Comparison of ENCODE assay signal across 27 mouse cellular contexts in the genomic region with DNA sequence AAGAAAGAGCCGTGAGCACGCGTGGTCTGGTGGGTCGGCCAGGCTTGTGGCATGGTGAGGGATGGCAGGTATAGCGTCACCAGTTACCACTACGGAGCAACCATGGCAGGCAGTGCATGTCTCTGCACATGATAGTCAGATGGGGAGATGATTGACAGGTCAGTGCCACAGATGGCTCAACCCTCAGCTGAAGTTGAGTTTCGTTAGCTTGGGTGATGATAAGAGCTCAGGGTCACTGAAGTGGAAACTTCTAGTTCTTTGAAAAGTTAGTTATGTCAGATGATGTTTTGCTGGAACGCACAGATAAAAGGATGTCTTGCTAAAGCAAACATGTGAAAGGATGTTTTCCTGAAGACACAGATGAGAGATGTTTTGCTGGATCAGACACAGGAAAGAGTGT. TPM values are rescaled to one million over a fixed set of nuclear protein-coding genes. Genes with fewer than 3 reads are reported as not detected.
A peak's percentile ranks its signal among the peaks of the same experiment; 100 is the strongest.
DNase-seq lines count a peak whose midpoint lies in the region; ATAC-seq and TF ChIP-seq lines count a peak whose summit lies in the region.
"Had no signal": no experiment of that assay in that cellular context is flagged by ENCODE, and none has a peak within 500 bp of the region (broad histone marks: within the 10 kb centered on the region; RNA-seq: fewer than 3 reads in every experiment).

No protein-coding gene starts in this region.

- H3K27ac ChIP-seq in MEL (ENCODE audit: control insufficient read depth, low read depth, low read length): peak overlapping the region; percentile 13
- H3K27ac ChIP-seq in kidney, embryonic 15.5 days: no peak overlapping the region
- H3K27ac ChIP-seq: embryonic facial prominence, embryonic 10.5 days; embryonic facial prominence, embryonic 12.5 days; forebrain, embryonic 13.5 days; forebrain, embryonic 15.5 days had no signal

- H3K79me2 ChIP-seq in MEL (ENCODE audit: control insufficient read depth, insufficient read depth, low read length, poor library complexity): no peaks in the 10 kb centered on the region

- H3K9ac ChIP-seq in MEL (ENCODE audit: control insufficient read depth, low read depth, low read length, poor library complexity, severe bottlenecking): no peak overlapping the region
- H3K9ac ChIP-seq in kidney, embryonic 15.5 days: no peak overlapping the region
- H3K9ac ChIP-seq: forebrain, embryonic 13.5 days; forebrain, embryonic 15.5 days; forebrain, postnatal 0 days had no signal

- no peak overlapping the region for H3K4me2 ChIP-seq in kidney, embryonic 15.5 days
- H3K4me2 ChIP-seq: embryonic facial prominence, embryonic 12.5 days; forebrain, embryonic 13.5 days; forebrain, embryonic 15.5 days had no signal

- peak overlapping the region; percentile 65 for H3K4me3 ChIP-seq in megakaryocyte, embryonic 14.5 days (replicated peaks)
- H3K4me3 ChIP-seq in MEL (ENCODE audit: control insufficient read depth in 1 of 2, insufficient read depth in 1 of 2, low read depth in 2 of 2, low read length in 2 of 2): no peak overlapping the region
- no peak overlapping the region for H3K4me3 ChIP-seq in kidney, embryonic 15.5 days (replicated peaks)
- H3K4me3 ChIP-seq: embryonic facial prominence, embryonic 10.5 days; embryonic facial prominence, embryonic 12.5 days; forebrain, embryonic 13.5 days; forebrain, embryonic 15.5 days had no signal

- peak; percentile 12 for DNase-seq in A20 (ENCODE audit: low read depth, low spot score)
- peak; percentile 81 for DNase-seq in MEL (ENCODE audit: low read depth, low spot score)
- DNase-seq in spleen, adult 18-20 months: no peak
- DNase-seq: adrenal gland, adult 8-10 months; adrenal gland, postnatal 14 days; adrenal gland, postnatal 36 days; cerebellum, adult 11-12 months; cerebellum, adult 2 months; cerebellum, adult 9-10 months; cerebellum, postnatal 10 days; cerebellum, postnatal 25 days; forebrain, postnatal 0 days had no signal

- H3K4me1 ChIP-seq in megakaryocyte, embryonic 14.5 days: peaks cover 16% of the 10 kb centered on the region
- H3K4me1 ChIP-seq in MEL (ENCODE audit: control insufficient read depth in 1 of 2, insufficient read depth in 2 of 2, low read length in 2 of 2): peaks cover 0 to 8% of the 10 kb centered on the region in 2 experiments; a peak in 3 of 4 replicates
- peaks cover 13% of the 10 kb centered on the region for H3K4me1 ChIP-seq in kidney, embryonic 15.5 days

- no peak for TF ChIP-seq RAD21 in MEL (IDR thresholded peaks at IDR 0.05; ENCODE audit: low read depth, low read length)

- H3K9me3 ChIP-seq in megakaryocyte, embryonic 14.5 days: peaks cover 10% of the 10 kb centered on the region
- no peaks in the 10 kb centered on the region for H3K9me3 ChIP-seq in MEL (replicated peaks; ENCODE audit: insufficient read depth, low read length)
- H3K9me3 ChIP-seq in kidney, embryonic 15.5 days (replicated peaks): no peaks in the 10 kb centered on the region
- H3K9me3 ChIP-seq: embryonic facial prominence, embryonic 10.5 days; embryonic facial prominence, embryonic 12.5 days; forebrain, embryonic 13.5 days; forebrain, embryonic 15.5 days had no signal

- peaks cover 28% of the 10 kb centered on the region for H3K27me3 ChIP-seq in megakaryocyte, embryonic 14.5 days (replicated peaks)
- H3K27me3 ChIP-seq in MEL (ENCODE audit: control insufficient read depth in 1 of 2, insufficient read depth in 2 of 2, low read length in 2 of 2): no peaks in the 10 kb centered on the region; a peak in 1 of 4 replicates
- H3K27me3 ChIP-seq in kidney, embryonic 15.5 days: no peaks in the 10 kb centered on the region
- H3K27me3 ChIP-seq: embryonic facial prominence, embryonic 12.5 days; forebrain, embryonic 13.5 days; forebrain, embryonic 15.5 days had no signal

- no peaks in the 10 kb centered on the region for H3K36me3 ChIP-seq in megakaryocyte, embryonic 14.5 days (replicated peaks; ENCODE audit: low read length)
- H3K36me3 ChIP-seq in MEL (ENCODE audit: control insufficient read depth in 1 of 2, insufficient read depth in 2 of 2, low read length in 2 of 2): peaks cover 0 to 3% of the 10 kb centered on the region in 2 experiments; a peak in 1 of 4 replicates
- H3K36me3 ChIP-seq in kidney, embryonic 15.5 days: no peaks in the 10 kb centered on the region
- H3K36me3 ChIP-seq: embryonic facial prominence, embryonic 10.5 days; embryonic facial prominence, embryonic 12.5 days; forebrain, embryonic 15.5 days had no signal

- no peak for TF ChIP-seq CTCF in MEL (IDR thresholded peaks at IDR 0.05 in 2 of 3, conservative IDR thresholded peaks at IDR 0.05 in 1 of 3; ENCODE audit: control insufficient read depth in 1 of 3, insufficient read depth in 1 of 3, low read depth in 2 of 3, low read length in 3 of 3, poor library complexity in 1 of 3, severe bottlenecking in 1 of 3)

- WGBS in kidney, embryonic 15.5 days: 90% methylated on average over 8 of the region's 8 CpGs

- peak; percentile 69 to 81 for TF ChIP-seq EP300 in MEL (IDR thresholded peaks at IDR 0.05; ENCODE audit: low read depth in 1 of 2, low read length in 2 of 2)

- no peak for TF ChIP-seq POLR2A in MEL (IDR thresholded peaks at IDR 0.05; ENCODE audit: control insufficient read depth in 1 of 2, insufficient read depth in 1 of 2, low read depth in 1 of 2, low read length in 2 of 2, poor library complexity in 1 of 2)

- ATAC-seq in megakaryocyte, adult 5-6 weeks (ENCODE audit: poor library complexity, severe bottlenecking): no peak
- ATAC-seq in kidney, embryonic 15.5 days (replicated peaks; ENCODE audit: low FRiP score): no peak
- ATAC-seq: activated CD4-positive, CD25-positive, alpha-beta regulatory T cell, adult 4 months; forebrain, embryonic 13.5 days; forebrain, embryonic 15.5 days; forebrain, postnatal 0 days; Patski had no signal

TF ChIP-seq in MEL, 35 proteins besides CTCF, POLR2A, EP300 and RAD21:
- peak; percentile 27; the same call in 1 of the 2 replicates for TF ChIP-seq TAL1 (IDR thresholded peaks at IDR 0.05; ENCODE audit: low read length)
- TF ChIP-seq ETS1 (IDR thresholded peaks at IDR 0.05; ENCODE audit: low read depth, low read length): peak; percentile 98
- TF ChIP-seq CHD1 (IDR thresholded peaks at IDR 0.05; ENCODE audit: low read depth, low read length): no peak
- peak; percentile 26; the same call in 1 of the 2 replicates for TF ChIP-seq BHLHE40 (IDR thresholded peaks at IDR 0.05; ENCODE audit: borderline replicate concordance, low read depth, low read length)
- TF ChIP-seq GATA1 (IDR thresholded peaks at IDR 0.05; ENCODE audit: low read depth, low read length): peak; percentile 79
- TF ChIP-seq MYC (IDR thresholded peaks at IDR 0.05; ENCODE audit: low read depth, low read length): 0 out of 2 replicates have a peak, but pooled peaks have one; percentile 38
- TF ChIP-seq TCF12 (IDR thresholded peaks at IDR 0.05; ENCODE audit: low read depth, low read length): peak; percentile 72
- TF ChIP-seq RCOR1 (IDR thresholded peaks at IDR 0.05; ENCODE audit: low read depth, low read length): 0 out of 2 replicates have a peak, but pooled peaks have one; percentile 29
- TF ChIP-seq POLR2AphosphoS5 (IDR thresholded peaks at IDR 0.05; ENCODE audit: borderline replicate concordance, low read depth, low read length): no peak
- peak; percentile 76 for TF ChIP-seq SIN3A (IDR thresholded peaks at IDR 0.05; ENCODE audit: low read length)
- no peak for TF ChIP-seq E2F4 (IDR thresholded peaks at IDR 0.05; ENCODE audit: borderline replicate concordance, low read depth, low read length)
- no peak for TF ChIP-seq ZNF384 (IDR thresholded peaks at IDR 0.05; ENCODE audit: low read depth, low read length)
- no peak; the same call in 1 of the 2 replicates for TF ChIP-seq SMC3 (IDR thresholded peaks at IDR 0.05; ENCODE audit: low read depth, low read length)
- TF ChIP-seq ZMIZ1 (IDR thresholded peaks at IDR 0.05; ENCODE audit: low read depth, low read length): no peak
- peak; percentile 37; the same call in 1 of the 2 replicates for TF ChIP-seq MXI1 (IDR thresholded peaks at IDR 0.05; ENCODE audit: low read depth, low read length)
- TF ChIP-seq MYB (IDR thresholded peaks at IDR 0.05; ENCODE audit: low read depth, low read length): peak; percentile 71; the same call in 1 of the 2 replicates

RNA-seq across cellular contexts. Expression of a gene that starts 32.3 kb away (rescaled TPM):
- not detected in 2 replicates for polyA plus RNA-seq in megakaryocyte, embryonic 14.5 days (2012; ENCODE audit: insufficient read depth, low replicate concordance)
- not detected in 2 replicates for total RNA-seq in megakaryocyte, adult 5-6 weeks (2015)
- not detected in 2 replicates for total RNA-seq in megakaryocyte, adult 5-6 weeks (2017)
- not detected in 2 replicates for total RNA-seq in MEL (2012; rRNA removed)
- not detected for polyA plus RNA-seq in MEL (2012; ENCODE audit: insufficient read depth in 1 of 2, insufficient read length in 2 of 2, low read depth in 1 of 2, low replicate concordance in 2 of 2, missing spikeins in 1 of 2)
- polyA plus RNA-seq in kidney, embryonic 15.5 days (2015; fragmentation: Nextera tagmentation; extraction: Ambion mirVana): not detected in 2 replicates
- total RNA-seq: adrenal gland, adult 18-20 months; adrenal gland, adult 8-10 months; adrenal gland, postnatal 14 days; adrenal gland, postnatal 36 days; ES-E14; forebrain, postnatal 0 days had no signal
- polyA plus RNA-seq: activated CD4-positive, CD25-positive, alpha-beta regulatory T cell, adult 4 months; C2C12; cerebellum, adult 2 months; cortical plate, adult 2 months; embryonic facial prominence, embryonic 10.5 days; embryonic facial prominence, embryonic 12.5 days; embryonic facial prominence, embryonic 14.5 days; forebrain, embryonic 11.5 days; forebrain, embryonic 13.5 days; forebrain, embryonic 15.5 days; forebrain, postnatal 0 days; Patski had no signal

RNA-seq across cellular contexts. Expression of a gene that starts 40.2 kb away (rescaled TPM):
- polyA plus RNA-seq in megakaryocyte, embryonic 14.5 days (2012; ENCODE audit: insufficient read depth, low replicate concordance): 1.2 and 3.2 TPM in 2 replicates
- 0.22 and 1.1 TPM in 2 replicates for total RNA-seq in megakaryocyte, adult 5-6 weeks (2015)
- total RNA-seq in megakaryocyte, adult 5-6 weeks (2017): 0.37 and 0.66 TPM in 2 replicates
- 1.3 TPM in 2 replicates for total RNA-seq in MEL (2012; rRNA removed)
- 1 to 10 TPM in 1 of 2 experiments, not detected in 1; 5.3 TPM for polyA plus RNA-seq in MEL (2012; ENCODE audit: insufficient read depth in 1 of 2, insufficient read length in 2 of 2, low read depth in 1 of 2, low replicate concordance in 2 of 2, missing spikeins in 1 of 2)
- 8.5 and 10.2 TPM in 2 replicates for polyA plus RNA-seq in kidney, embryonic 15.5 days (2015; fragmentation: Nextera tagmentation; extraction: Ambion mirVana)

Comparison
In these comparisons a context has a peak if more than half of its experiments do, and no peak if none do; other contexts are left out.
1. DNase-seq: peak in A20 (single experiment) and MEL (single experiment); none in spleen, adult 18-20 months (0 of 2).